Mouse (Mus musculus) olfactory bulb, adult 2 months (tissue): Measurements from ENCODE around the gene Tbc1d19. TPM values are rescaled to one million over a fixed set of nuclear protein-coding genes. Genes with fewer than 3 reads are reported as not detected.

Source experiments
- H3K27ac ChIP-seq: fragments of 200-500 bp; 2 replicates; pipeline ENCODE4 v1.5.1; 2012; ENCODE audit warnings: low read depth, low read length; ENCODE audit not compliant: insufficient read depth
- H3K4me1 ChIP-seq: fragments of 200-500 bp; 2 replicates; pipeline ENCODE4 v1.6.1; 2012; ENCODE audit warnings: low read length; ENCODE audit not compliant: control insufficient read depth, insufficient read depth
- H3K4me3 ChIP-seq: fragments of 200-500 bp; 2 replicates; pipeline ENCODE4 v1.5.1; 2012; ENCODE audit warnings: mild to moderate bottlenecking, low read depth, low read length, moderate library complexity; ENCODE audit not compliant: insufficient read depth
- CTCF ChIP-seq: fragments of 200-500 bp; IDR thresholded peaks from 2 replicates; pipeline ENCODE4 v1.5.1; 2012; ENCODE audit warnings: low read depth, mild to moderate bottlenecking, low read length, moderate library complexity; ENCODE audit not compliant: insufficient read depth
- POLR2A ChIP-seq: fragments of 200-500 bp; IDR thresholded peaks from 2 replicates; pipeline ENCODE4 v1.6.1; 2012; ENCODE audit warnings: mild to moderate bottlenecking, low read depth, low read length, moderate library complexity; ENCODE audit not compliant: insufficient read depth
- WGBS: fragments of 180-500 bp; shearing (Covaris S2); methylation state at CpG from one replicate; pipeline ENCODE4 v1.1.7; 2018; 5-methylcytosine and 5-hydroxymethylcytosine counted together
- polyA plus RNA-seq: library from polyadenylated mRNA; stranded (reverse); fragments of >200 nt; gene quantifications from 2 replicates; pipeline ENCODE4 v1.2.4, GENCODE M21; 2012; ENCODE audit warnings: low replicate concordance; ENCODE audit not compliant: missing spikeins, insufficient read depth, insufficient read length

Gene Tbc1d19
- polyA plus RNA-seq, 1 experiment, result not detected

DNA sequence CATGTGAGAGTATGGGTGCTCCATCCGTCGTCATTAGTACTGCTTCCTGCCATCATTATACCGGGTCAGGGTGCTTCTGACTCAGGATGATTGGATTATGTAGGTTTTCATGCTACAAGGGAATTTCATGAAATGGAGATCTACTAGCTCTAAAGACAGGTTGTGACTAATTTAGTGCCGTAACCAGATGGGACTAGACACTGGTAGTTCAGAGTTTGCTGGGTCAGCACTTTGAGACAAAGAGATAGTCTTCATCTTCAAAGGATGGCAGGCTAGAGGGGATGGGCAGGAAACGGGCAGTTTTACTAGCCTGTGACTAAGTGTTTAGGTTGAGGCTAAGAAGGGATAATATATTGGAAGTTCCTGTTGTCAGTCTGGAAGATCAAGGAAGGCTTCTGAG lies 31.9 kb downstream of the Tbc1d19 start:
- WGBS, result 94% methylated on average over 5 of the region's 5 CpGs
- Histone ChIP-seq H3K27ac (no peak overlapping the region), H3K4me1 (no peaks in the 10 kb centered on the region), H3K4me3 (no peak overlapping the region)
- no peak for TF ChIP-seq POLR2A

DNA sequence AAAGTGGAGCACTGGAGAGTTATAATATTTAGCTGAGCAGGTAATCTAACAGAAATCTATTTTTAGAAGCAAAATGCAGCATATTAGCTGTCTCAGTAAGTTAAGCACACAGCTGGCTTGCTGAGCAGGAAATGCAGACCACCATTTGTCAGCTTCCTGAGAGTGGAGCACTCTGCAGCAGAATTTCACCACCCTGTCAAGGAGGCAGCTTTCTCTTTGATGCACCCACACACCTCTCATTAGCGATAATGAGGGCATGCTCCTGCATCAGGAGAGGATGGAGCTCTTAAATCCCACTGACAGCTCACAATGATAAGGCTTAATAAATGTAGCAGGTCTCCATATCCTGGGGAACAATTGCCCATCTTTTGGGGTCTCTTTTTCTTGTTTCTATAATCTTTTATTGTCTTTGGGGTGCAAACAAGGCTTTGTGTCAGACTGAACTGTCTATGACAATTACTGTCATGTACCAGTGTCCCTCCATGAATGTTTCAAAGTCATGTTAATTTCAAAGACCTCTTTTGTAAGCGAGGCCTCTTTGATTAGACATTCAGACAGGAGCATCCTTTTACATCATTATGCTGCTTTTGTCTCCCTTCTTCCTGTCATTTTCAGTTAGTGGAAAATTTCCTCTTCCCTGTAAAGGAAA lies 39.0 kb downstream of the Tbc1d19 start:
- H3K4me1 ChIP-seq, result no peaks in the 10 kb centered on the region
- 79% methylated on average over 2 of the region's 2 CpGs for WGBS
- TF ChIP-seq CTCF (no peak), POLR2A (no peak)
- H3K4me3 ChIP-seq, result no peak overlapping the region
- H3K27ac ChIP-seq, result no peak overlapping the region

DNA sequence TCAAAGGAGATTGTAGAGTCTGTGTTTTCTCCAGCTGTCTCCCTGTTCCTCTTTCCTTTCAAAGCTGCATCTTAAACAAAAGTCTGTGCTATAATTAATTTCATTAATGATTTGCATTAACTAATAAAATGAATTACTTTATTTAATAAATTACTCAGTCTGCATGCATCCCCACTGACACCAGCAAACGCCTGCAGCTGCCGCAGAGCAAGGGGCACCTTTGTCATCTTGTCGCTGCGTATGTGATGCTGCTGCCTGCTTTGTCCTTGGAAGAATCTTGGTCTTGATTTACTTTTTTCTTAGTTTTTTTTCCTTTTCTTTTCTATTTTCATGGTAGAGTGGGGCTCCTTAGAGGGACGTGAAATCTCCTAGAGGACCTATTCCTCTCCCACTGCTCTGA lies 43.2 kb downstream of the Tbc1d19 start:
- Histone ChIP-seq H3K4me1 (no peaks in the 10 kb centered on the region), H3K4me3 (no peak overlapping the region), H3K27ac (no peak overlapping the region)
- 73% methylated on average over 5 of the region's 5 CpGs for WGBS
- TF ChIP-seq POLR2A (no peak), CTCF (no peak)

DNA sequence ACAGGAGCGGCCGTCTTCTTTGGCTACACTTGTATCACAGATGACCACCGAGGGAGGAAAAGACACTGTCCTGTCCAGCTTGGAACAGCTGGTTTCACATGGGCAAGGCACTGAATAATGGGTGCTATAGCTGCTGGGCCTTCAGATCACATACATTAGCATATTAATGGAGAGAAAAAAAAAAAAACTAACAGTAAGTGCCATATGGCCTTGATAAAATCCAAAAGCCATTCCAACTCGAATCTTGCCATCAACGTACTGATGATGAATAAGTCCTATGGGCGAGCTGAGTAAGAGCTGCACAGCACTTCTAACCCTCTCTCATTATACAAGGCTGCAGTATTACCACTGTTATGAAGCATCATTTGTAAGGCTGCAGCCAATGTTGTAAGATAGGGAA lies 45.2 kb downstream of the Tbc1d19 start:
- H3K4me3 ChIP-seq, result no peak overlapping the region
- H3K4me1 ChIP-seq, result no peaks in the 10 kb centered on the region
- 81% methylated on average over 6 of the region's 6 CpGs for WGBS
- H3K27ac ChIP-seq, result no peak overlapping the region
- TF ChIP-seq CTCF (no peak), POLR2A (no peak)

DNA sequence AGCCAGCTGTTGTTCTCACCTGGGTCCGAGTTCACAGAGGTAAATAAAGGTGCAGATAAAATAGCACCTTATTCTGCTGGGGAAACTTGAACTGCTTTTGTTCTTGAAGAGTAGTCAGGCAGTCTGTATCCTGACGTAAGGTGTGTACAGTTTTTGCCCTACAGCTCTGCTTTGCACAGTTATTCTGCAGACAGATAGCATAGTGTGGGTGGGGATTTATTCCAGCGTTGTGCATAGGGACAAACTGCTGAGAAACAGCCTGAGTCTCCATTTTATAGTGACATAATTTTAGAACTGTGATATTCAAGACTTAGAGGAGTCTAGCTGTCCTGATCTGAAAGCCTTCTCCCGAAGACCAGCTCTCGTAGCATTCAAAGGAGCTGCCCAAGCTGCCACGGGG lies 46.6 kb downstream of the Tbc1d19 start:
- H3K27ac ChIP-seq, result no peak overlapping the region
- 85% methylated on average over 6 of the region's 6 CpGs for WGBS
- H3K4me1 ChIP-seq, result no peaks in the 10 kb centered on the region
- no peak for TF ChIP-seq CTCF
- no peak overlapping the region for H3K4me3 ChIP-seq

DNA sequence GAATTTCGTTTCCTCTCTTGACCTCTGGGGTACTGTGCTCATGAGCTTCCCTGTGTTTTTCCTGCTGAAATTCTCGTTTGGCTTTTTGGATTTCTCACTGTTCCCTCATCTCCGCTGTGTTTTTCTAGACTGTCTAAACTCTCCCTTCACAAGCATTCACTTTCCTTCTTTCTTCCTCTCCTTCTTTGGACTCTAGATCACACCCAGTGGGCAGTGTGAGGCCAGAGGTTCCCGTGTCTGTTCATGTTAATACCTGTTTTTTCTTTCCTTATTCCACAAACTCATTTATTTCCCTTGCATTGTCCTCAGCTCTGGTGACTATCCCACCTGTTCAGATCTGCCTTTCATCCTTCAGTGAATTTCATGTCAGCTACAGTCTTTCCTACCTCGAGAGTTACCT lies 55.7 kb downstream of the Tbc1d19 start:
- no peaks in the 10 kb centered on the region for H3K4me1 ChIP-seq
- WGBS, result 87% methylated on average over 5 of the region's 5 CpGs
- TF ChIP-seq POLR2A (no peak), CTCF (no peak)
- no peak overlapping the region for H3K4me3 ChIP-seq
- no peak overlapping the region for H3K27ac ChIP-seq

DNA sequence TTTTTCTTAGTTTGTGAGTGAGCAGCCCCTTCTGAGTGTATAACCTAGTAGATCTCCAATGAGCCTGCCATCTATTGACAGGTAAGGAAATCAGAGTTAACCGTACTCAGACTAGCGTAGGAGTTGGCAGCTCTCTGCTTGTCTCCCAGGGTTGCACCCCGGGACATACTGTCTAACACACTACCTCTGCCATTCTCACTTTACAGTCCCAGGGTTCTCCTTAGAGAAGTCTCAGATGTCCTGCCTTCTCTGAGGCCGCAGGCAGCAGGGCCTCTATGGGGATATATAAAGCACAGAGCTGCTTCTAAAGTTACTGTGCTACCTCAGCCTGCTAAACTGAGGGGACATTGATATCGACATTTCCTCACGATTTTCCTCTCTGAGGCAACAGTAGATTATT lies 56.6 kb downstream of the Tbc1d19 start:
- TF ChIP-seq POLR2A (no peak), CTCF (no peak)
- 91% methylated on average over 6 of the region's 6 CpGs for WGBS
- H3K4me1 ChIP-seq, result no peaks in the 10 kb centered on the region
- no peak overlapping the region for H3K4me3 ChIP-seq
- no peak overlapping the region for H3K27ac ChIP-seq

DNA sequence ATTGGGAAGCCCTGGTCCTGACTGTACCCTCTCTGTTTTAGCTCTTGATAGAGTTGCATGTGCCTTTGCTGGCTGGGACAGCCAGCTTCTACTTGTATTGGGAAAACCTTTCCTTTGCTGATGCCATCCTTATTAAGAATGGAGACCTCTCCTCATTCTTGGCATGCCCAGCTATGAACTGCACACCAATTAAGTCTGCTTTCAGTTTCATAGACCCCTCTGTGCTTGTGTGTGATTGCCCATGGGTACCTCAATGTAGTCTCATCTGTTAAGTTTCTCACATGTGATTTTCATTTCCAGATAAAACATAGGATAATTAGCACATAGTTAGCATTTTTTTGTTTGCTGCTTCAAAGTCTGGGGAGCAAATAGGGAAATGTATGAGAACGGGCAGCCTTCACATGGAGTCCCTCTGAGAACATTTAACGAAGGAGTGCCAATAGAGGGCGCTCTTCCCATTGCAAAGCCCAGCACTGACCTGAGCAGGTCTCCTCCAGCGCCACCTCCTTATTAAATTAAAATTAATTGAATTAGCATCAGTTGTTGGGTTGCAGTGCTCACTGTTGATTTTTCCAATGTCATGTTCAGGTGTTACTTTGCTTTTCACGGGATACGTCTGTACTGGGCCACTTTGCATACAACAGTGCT lies 62.4 kb downstream of the Tbc1d19 start:
- WGBS, result 31% methylated on average over 6 of the region's 6 CpGs
- TF ChIP-seq CTCF, result peak; percentile 71
- TF ChIP-seq POLR2A, result no peak
- no peak overlapping the region for H3K4me3 ChIP-seq
- H3K4me1 ChIP-seq, result peaks cover 3% of the 10 kb centered on the region; the same call in 1 of the 2 replicates
- H3K27ac ChIP-seq, result no peak overlapping the region

DNA sequence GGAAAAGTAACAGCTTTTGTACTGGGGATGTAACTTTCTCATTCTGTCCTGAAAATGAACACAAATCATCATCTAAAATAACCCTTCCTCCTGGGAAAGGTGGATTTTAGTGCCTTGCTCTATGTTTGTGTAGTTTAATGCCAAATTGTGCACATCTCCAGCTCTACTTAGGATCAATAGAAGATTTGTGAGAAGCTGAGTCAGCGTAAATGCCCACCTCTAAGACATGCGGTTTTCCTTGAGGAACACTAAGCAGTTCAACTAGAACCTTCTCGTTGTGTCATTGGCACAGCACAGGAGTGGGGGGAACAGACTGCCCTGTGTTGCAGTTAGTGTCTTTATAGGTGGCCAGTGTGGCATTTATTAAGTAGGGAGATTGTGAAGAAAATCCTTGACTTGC lies 65.6 kb downstream of the Tbc1d19 start:
- H3K27ac ChIP-seq, result no peak overlapping the region
- 95% methylated on average over 3 of the region's 3 CpGs for WGBS
- H3K4me1 ChIP-seq, result peaks cover 3% of the 10 kb centered on the region; the same call in 1 of the 2 replicates
- H3K4me3 ChIP-seq, result no peak overlapping the region
- TF ChIP-seq POLR2A, result no peak
- TF ChIP-seq CTCF, result no peak
